Mouse (Mus musculus) lung, embryonic 15.5 days (tissue): Measurements from ENCODE around the gene Has3. TPM values are rescaled to one million over a fixed set of nuclear protein-coding genes. Genes with fewer than 3 reads are reported as not detected.

Experiments
- ATAC-seq: fragments of 200-750 bp; cut with Nextera tagmentation; 2 replicates; pipeline ENCODE4 v1.8.0; 2017; ENCODE audit warnings: moderate number of reproducible peaks, borderline replicate concordance; ENCODE audit not compliant: low FRiP score, low TSS enrichment; ENCODE audit errors: extremely low read depth
- H3K27ac ChIP-seq: fragments of 300-500 bp; sonication (generic); 2 replicates; pipeline ENCODE4 v1.5.1; 2015; ENCODE audit warnings: moderate library complexity, mild to moderate bottlenecking, inconsistent platforms
- H3K27me3 ChIP-seq: fragments of 300-500 bp; sonication (generic); 2 replicates; pipeline ENCODE4 v1.6.1; 2015; ENCODE audit warnings: inconsistent platforms
- H3K36me3 ChIP-seq: fragments of 300-500 bp; sonication (generic); 2 replicates; pipeline ENCODE4 v1.6.1; 2015; ENCODE audit warnings: inconsistent platforms
- H3K4me1 ChIP-seq: fragments of 300-500 bp; sonication (generic); 2 replicates; pipeline ENCODE4 v1.6.1; 2015; ENCODE audit warnings: inconsistent platforms
- H3K4me2 ChIP-seq: fragments of 300-500 bp; sonication (generic); 2 replicates; pipeline ENCODE4 v1.6.1; 2015; ENCODE audit warnings: inconsistent platforms, mild to moderate bottlenecking, moderate library complexity
- H3K4me3 ChIP-seq: fragments of 300-500 bp; sonication (generic); 2 replicates; pipeline ENCODE4 v1.5.1; 2015; ENCODE audit warnings: mild to moderate bottlenecking, inconsistent platforms
- H3K9ac ChIP-seq: fragments of 300-500 bp; sonication (generic); 2 replicates; pipeline ENCODE4 v1.6.1; 2015; ENCODE audit warnings: inconsistent platforms
- H3K9me3 ChIP-seq: fragments of 300-500 bp; sonication (generic); 2 replicates; pipeline ENCODE4 v1.6.1; 2016; ENCODE audit warnings: inconsistent platforms
- WGBS: fragments of 180-500 bp; shearing (Covaris S2); methylation state at CpG from one replicate; pipeline ENCODE4 v1.1.7; 2015; 5-methylcytosine and 5-hydroxymethylcytosine counted together
- polyA plus RNA-seq: library from polyadenylated mRNA; unstranded; fragments of >200 nt; fragmentation: Nextera tagmentation; extraction: Ambion mirVana; gene quantifications from 2 replicates; pipeline ENCODE4 v1.2.1, GENCODE M21; 2015

The Has3 gene
- polyA plus RNA-seq, 1 experiment from 2014 or later, result 0.15 TPM

GRCm38 (mm10) chr8:106892210-106892805 is 22.3 kb downstream of the Has3 start:
- WGBS, result under 1% methylated on average over 15 of the region's 15 CpGs
- Histone ChIP-seq H3K4me1 (peaks cover 38% of the 10 kb centered on the region), H3K9me3 (no peaks in the 10 kb centered on the region), H3K36me3 (peaks cover 19% of the 10 kb centered on the region), H3K4me2 (peak overlapping the region; percentile 65), H3K9ac (peak overlapping the region; percentile 87), H3K27me3 (no peaks in the 10 kb centered on the region), H3K4me3 (peak overlapping the region; percentile 87), H3K27ac (peak overlapping the region; percentile 96)
- peak; percentile 24; the same call in 1 of the 2 replicates for ATAC-seq

DNA sequence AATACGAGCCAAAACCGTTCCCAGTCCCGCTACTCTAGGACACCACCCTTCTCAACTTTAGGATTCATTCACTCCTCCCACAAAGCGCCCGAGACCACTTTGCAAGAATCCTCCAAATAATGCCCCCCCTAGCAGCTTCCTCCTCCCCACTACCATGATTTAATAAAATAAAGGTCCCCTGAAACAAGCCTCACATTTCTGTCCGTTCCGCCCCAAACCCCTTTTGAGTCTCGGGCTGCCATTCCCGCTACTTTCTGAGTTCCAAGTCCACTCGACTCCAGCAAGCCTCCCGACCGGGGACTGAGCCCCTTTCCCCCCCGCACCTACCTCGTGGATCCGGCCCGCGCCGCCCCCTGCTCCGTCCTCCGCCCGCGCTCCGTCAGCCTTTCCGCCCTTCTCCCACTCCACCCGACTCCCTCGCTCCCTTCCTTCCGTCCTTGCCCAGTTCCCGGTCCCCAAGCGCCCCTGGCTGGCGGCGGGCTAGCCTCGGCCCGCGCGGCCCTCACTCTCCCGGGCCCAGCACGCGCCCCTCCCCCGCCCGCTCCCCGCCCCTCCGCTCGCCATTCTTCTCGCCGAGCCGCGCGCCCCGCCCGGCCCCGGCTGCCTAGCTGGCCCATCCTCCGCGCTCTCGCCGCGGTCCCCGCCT is 22.9 kb downstream of the Has3 start:
- WGBS, result under 1% methylated on average over 56 of the region's 57 CpGs
- H3K36me3 ChIP-seq, result peaks cover 24% of the 10 kb centered on the region
- peak overlapping the region; percentile 73 for H3K4me2 ChIP-seq
- H3K4me3 ChIP-seq, result peak overlapping the region; percentile 87
- ATAC-seq, result peak; percentile 85
- no peaks in the 10 kb centered on the region for H3K27me3 ChIP-seq
- peak overlapping the region; percentile 96 for H3K27ac ChIP-seq
- H3K9me3 ChIP-seq, result no peaks in the 10 kb centered on the region
- peak overlapping the region; percentile 87 for H3K9ac ChIP-seq
- peaks cover 38% of the 10 kb centered on the region for H3K4me1 ChIP-seq

GRCm38 (mm10) chr8:106893481-106894156 is 23.6 kb downstream of the Has3 start, which contains the start of gene Utp4:
Gene Utp4, plus strand, starts transcription at chr8:106893636.
- WGBS, result under 1% methylated on average over 63 of the region's 63 CpGs
- peak within 1 kb of the TSS; percentile 73 for H3K4me2 ChIP-seq
- H3K27ac ChIP-seq, result peak within 1 kb of the TSS; percentile 96
- peak within 1 kb of the TSS; percentile 87 for H3K4me3 ChIP-seq
- H3K9ac ChIP-seq, result peak within 1 kb of the TSS; percentile 87
- no peaks in the 10 kb centered on the region for H3K9me3 ChIP-seq
- peak; percentile 94 for ATAC-seq
- peaks cover 31% of the 10 kb centered on the region for H3K36me3 ChIP-seq
- H3K4me1 ChIP-seq, result peaks cover 38% of the 10 kb centered on the region
- H3K27me3 ChIP-seq, result no peaks in the 10 kb centered on the region

DNA sequence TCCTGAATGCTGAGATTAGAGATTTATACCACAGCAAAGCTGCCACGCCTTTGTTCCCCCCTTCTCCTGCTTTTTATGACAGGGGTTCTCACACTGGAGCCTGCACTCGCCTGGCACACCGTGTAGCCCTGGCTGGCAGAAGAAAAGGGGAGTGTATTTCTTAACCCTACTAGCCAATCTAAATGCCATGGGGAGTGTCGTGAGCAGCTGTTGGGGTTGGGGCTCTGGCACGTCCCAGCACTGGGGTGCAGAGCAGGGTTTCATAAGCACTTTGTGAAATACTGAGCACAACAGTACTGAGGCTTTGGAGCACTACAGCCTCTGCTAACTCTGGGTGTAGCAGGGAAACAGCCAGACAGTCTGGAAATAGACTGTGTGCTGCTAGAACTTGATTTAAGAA is 29.4 kb downstream of the Has3 start:
- Histone ChIP-seq H3K4me3 (no peak overlapping the region), H3K4me2 (no peak overlapping the region), H3K36me3 (peaks cover 83% of the 10 kb centered on the region), H3K27ac (no peak overlapping the region), H3K4me1 (peaks cover 7% of the 10 kb centered on the region), H3K9ac (no peak overlapping the region), H3K27me3 (no peaks in the 10 kb centered on the region), H3K9me3 (no peaks in the 10 kb centered on the region)
- no peak for ATAC-seq
- WGBS, result 88% methylated on average over 5 of the region's 5 CpGs

GRCm38 (mm10) chr8:106905727-106906480 is 35.9 kb downstream of the Has3 start:
- Histone ChIP-seq H3K9ac (no peak overlapping the region), H3K27ac (no peak overlapping the region), H3K4me3 (no peak overlapping the region), H3K36me3 (peaks cover 77% of the 10 kb centered on the region), H3K9me3 (no peaks in the 10 kb centered on the region), H3K4me1 (no peaks in the 10 kb centered on the region), H3K4me2 (no peak overlapping the region), H3K27me3 (no peaks in the 10 kb centered on the region)
- ATAC-seq, result no peak
- WGBS, result 92% methylated on average over 17 of the region's 17 CpGs

GRCm38 (mm10) chr8:106906635-106907034 is 36.6 kb downstream of the Has3 start:
- peaks cover 70% of the 10 kb centered on the region for H3K36me3 ChIP-seq
- no peak overlapping the region for H3K9ac ChIP-seq
- H3K4me1 ChIP-seq, result no peaks in the 10 kb centered on the region
- H3K4me3 ChIP-seq, result no peak overlapping the region
- no peaks in the 10 kb centered on the region for H3K9me3 ChIP-seq
- no peak overlapping the region for H3K4me2 ChIP-seq
- 88% methylated on average over 6 of the region's 6 CpGs for WGBS
- no peak for ATAC-seq
- H3K27me3 ChIP-seq, result no peaks in the 10 kb centered on the region
- H3K27ac ChIP-seq, result no peak overlapping the region

- Histone ChIP-seq H3K9ac (no peak overlapping the region), H3K4me1 (no peaks in the 10 kb centered on the region), H3K36me3 (peaks cover 67% of the 10 kb centered on the region), H3K4me3 (no peak overlapping the region), H3K9me3 (no peaks in the 10 kb centered on the region), H3K4me2 (no peak overlapping the region), H3K27ac (no peak overlapping the region), H3K27me3 (no peaks in the 10 kb centered on the region)
- ATAC-seq, result no peak
- 80% methylated on average over 6 of the region's 6 CpGs for WGBS
These were observed 37.4 kb downstream of the Has3 start for GRCm38 (mm10) chr8:106907450-106907849.

DNA sequence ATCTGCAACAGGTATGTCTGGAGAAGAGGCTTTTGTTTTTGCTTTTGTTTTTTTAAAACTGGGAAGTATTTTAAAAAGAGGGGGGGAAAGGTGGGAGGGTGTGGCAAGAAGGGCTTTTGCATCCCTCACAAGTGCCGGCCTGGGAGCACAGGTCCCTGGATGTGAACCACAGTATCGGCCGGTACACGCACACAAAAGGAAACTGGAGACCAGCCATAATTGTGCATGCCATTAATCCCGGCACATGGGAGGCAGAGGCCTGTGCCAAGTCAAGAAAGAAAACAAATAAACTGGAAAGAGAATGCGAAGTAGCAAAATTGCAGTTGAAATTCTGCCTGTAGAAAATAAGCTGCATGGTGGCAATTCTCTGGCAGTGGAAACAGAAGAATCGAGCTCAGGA is 38.2 kb downstream of the Has3 start:
- no peak overlapping the region for H3K4me2 ChIP-seq
- H3K27me3 ChIP-seq, result no peaks in the 10 kb centered on the region
- H3K4me1 ChIP-seq, result no peaks in the 10 kb centered on the region
- WGBS, result 71% methylated on average over 7 of the region's 7 CpGs
- peaks cover 64% of the 10 kb centered on the region for H3K36me3 ChIP-seq
- ATAC-seq, result no peak
- no peak overlapping the region for H3K27ac ChIP-seq
- no peak overlapping the region for H3K4me3 ChIP-seq
- H3K9ac ChIP-seq, result no peak overlapping the region
- H3K9me3 ChIP-seq, result no peaks in the 10 kb centered on the region

- no peak overlapping the region for H3K27ac ChIP-seq
- 93% methylated on average over 10 of the region's 10 CpGs for WGBS
- H3K9me3 ChIP-seq, result no peaks in the 10 kb centered on the region
- H3K9ac ChIP-seq, result no peak overlapping the region
- no peak overlapping the region for H3K4me2 ChIP-seq
- peaks cover 61% of the 10 kb centered on the region for H3K36me3 ChIP-seq
- ATAC-seq, result no peak
- H3K4me1 ChIP-seq, result no peaks in the 10 kb centered on the region
- H3K4me3 ChIP-seq, result no peak overlapping the region
- H3K27me3 ChIP-seq, result no peaks in the 10 kb centered on the region
These were observed 43.6 kb downstream of the Has3 start for GRCm38 (mm10) chr8:106913631-106914030.

DNA sequence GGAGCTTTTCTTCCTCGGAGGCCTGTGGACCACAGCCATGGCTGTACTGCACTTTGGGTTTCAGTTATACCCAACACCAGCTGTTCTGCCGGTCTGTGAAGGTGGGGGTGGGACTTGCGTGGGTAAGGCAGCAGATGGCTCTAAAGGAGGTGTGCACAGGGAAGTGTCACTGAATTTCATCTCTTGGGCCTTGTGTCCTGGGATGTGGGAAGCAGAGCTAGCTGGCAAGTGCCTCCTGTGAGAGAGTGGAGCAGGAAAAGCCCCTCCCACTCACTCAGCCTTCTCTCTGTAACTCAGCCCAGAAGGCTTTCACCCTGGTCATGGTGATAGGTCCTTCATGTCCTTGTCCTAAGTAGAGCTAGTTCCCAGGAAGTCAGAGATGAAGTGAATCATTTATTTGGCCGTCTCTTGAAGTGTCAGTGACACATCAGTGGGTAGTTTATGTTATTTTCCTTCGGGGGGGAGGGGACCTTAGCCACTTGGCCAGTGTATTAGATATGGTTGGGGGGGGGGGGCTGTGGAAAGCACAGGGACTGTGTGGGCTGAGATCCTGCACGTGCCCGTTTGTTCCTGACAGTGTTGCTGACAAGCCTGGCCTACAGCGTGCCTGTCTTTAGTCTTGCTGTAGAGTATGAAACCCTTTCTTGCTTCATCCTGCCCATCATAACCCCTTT is 49.8 kb downstream of the Has3 start:
- Histone ChIP-seq H3K27ac (no peak overlapping the region), H3K9me3 (no peaks in the 10 kb centered on the region), H3K9ac (no peak overlapping the region), H3K4me1 (0 out of 2 replicates have a peak, but pooled peaks cover 5% of the 10 kb centered on the region), H3K4me2 (no peak overlapping the region), H3K27me3 (no peaks in the 10 kb centered on the region), H3K36me3 (peaks cover 78% of the 10 kb centered on the region), H3K4me3 (no peak overlapping the region)
- 75% methylated on average over 8 of the region's 8 CpGs for WGBS
- ATAC-seq, result no peak

- Histone ChIP-seq H3K4me1 (0 out of 2 replicates have a peak, but pooled peaks cover 5% of the 10 kb centered on the region), H3K36me3 (peaks cover 72% of the 10 kb centered on the region), H3K4me2 (no peak overlapping the region), H3K9me3 (no peaks in the 10 kb centered on the region), H3K9ac (no peak overlapping the region), H3K27me3 (no peaks in the 10 kb centered on the region), H3K4me3 (no peak overlapping the region), H3K27ac (no peak overlapping the region)
- no peak for ATAC-seq
- 91% methylated on average over 5 of the region's 5 CpGs for WGBS
These were observed 50.3 kb downstream of the Has3 start for GRCm38 (mm10) chr8:106920395-106920741.
